Mouse (Mus musculus): Measurements from ENCODE around the gene 1700028K03Rik. TPM values are rescaled to one million over a fixed set of nuclear protein-coding genes. Genes with fewer than 3 reads are reported as not detected.

The 1700028K03Rik gene
- under 1 TPM; 0.32 to 0.62 TPM for total RNA-seq (2023)

GRCm38 (mm10) chr5:107534581-107534980, at the start of gene 1700028K03Rik:
Gene 1700028K03Rik (plus strand): TSS chr5:107534709.

GRCm38 (mm10) chr5:107507321-107507720, 27.2 kb upstream of the 1700028K03Rik start, which contains the start of gene Gm42669:
Gene Gm42669 (plus strand): TSS chr5:107507621.

GRCm38 (mm10) chr5:107597301-107598077, 63.0 kb downstream of the 1700028K03Rik start, which contains the start of the genes Rpap2 and Glmn:
Gene Rpap2 (plus strand): TSS chr5:107597373.
Gene Glmn (minus strand): TSS chr5:107597888.

Other genes starting within 250 kb of the 1700028K03Rik start
- under 1 TPM in 1 of 2 experiments, not detected in 1; 0.61 TPM for gene Tgfbr3, start 245.1 kb upstream of the 1700028K03Rik start, total RNA-seq (2023)
- under 1 TPM; 0.65 to 0.67 TPM for gene Brdt, start 203.6 kb upstream of the 1700028K03Rik start, total RNA-seq (2023)
- gene Ephx4, start 132.0 kb upstream of the 1700028K03Rik start, total RNA-seq (2023): not detected
- gene Lpcat2b, start 103.2 kb upstream of the 1700028K03Rik start, total RNA-seq (2023): not detected
- 10 to 100 TPM; 13.5 to 14.3 TPM for gene Btbd8, start 96.7 kb upstream of the 1700028K03Rik start, total RNA-seq (2023)
- gene Gm42669, start 27.1 kb upstream of the 1700028K03Rik start, total RNA-seq (2023): under 1 TPM in 1 of 2 experiments, not detected in 1; 0.21 TPM
- 10 to 100 TPM; 23.8 to 32.8 TPM for gene Rpap2, start 62.7 kb downstream of the 1700028K03Rik start, total RNA-seq (2023)
- 10 to 100 TPM; 14.7 to 18.1 TPM for gene Glmn, start 63.2 kb downstream of the 1700028K03Rik start, total RNA-seq (2023)
- 10 to 100 TPM; 17.1 to 26.3 TPM for gene Gfi1, start 191.3 kb downstream of the 1700028K03Rik start, total RNA-seq (2023)